Mouse (Mus musculus) granulocyte monocyte progenitor cell, adult 5-6 weeks (primary cell): ENCODE measurements around the gene Plekho1. TPM values are rescaled to one million over a fixed set of nuclear protein-coding genes. Genes with fewer than 3 reads are reported as not detected.
"Not testable (repeated sequence)": the region's sequence is repeated elsewhere in the genome, so short reads cannot be mapped to it uniquely, and the experiment has no call there.

Experiments used
- ATAC-seq: replicated peaks from 2 replicates; pipeline ENCODE4 v1.8.0; 2016; ENCODE audit warnings: mild to moderate bottlenecking, moderate TSS enrichment, inconsistent platforms; ENCODE audit not compliant: poor library complexity, severe bottlenecking
- total RNA-seq, 2 experiments: library from RNA; stranded (forward) in 1 of 2; stranded (reverse) in 1 of 2; fragments of 200-712, 200-1000 nt in 1 of 2; fragments of >200 nt in 1 of 2; fragmentation: Nextera tagmentation in 1 of 2; gene quantifications; 2 replicates each; pipeline ENCODE4 v1.2.3; 2014 to 2017

Plekho1 gene
- total RNA-seq, 2 experiments from 2014 or later = 30.2 to 59.7 TPM

GRCm38 (mm10) chr3:95955318-95955717 is 40.5 kb downstream of the Plekho1 start:
- ATAC-seq = no peak

GRCm38 (mm10) chr3:95954648-95955173 is 41.1 kb downstream of the Plekho1 start:
- ATAC-seq = not testable (repeated sequence)

- ATAC-seq = no peak
Observed at GRCm38 (mm10) chr3:95953522-95953921, 42.3 kb downstream of the Plekho1 start.

GRCm38 (mm10) chr3:95953023-95953422 is 42.8 kb downstream of the Plekho1 start:
- ATAC-seq = no peak

GRCm38 (mm10) chr3:95951566-95951965 is 44.2 kb downstream of the Plekho1 start:
- ATAC-seq = not testable (repeated sequence)

- peak; percentile 84 for ATAC-seq
Observed at GRCm38 (mm10) chr3:95950763-95951551, 44.8 kb downstream of the Plekho1 start.

- ATAC-seq = no peak
Observed at GRCm38 (mm10) chr3:95948325-95948724, 47.5 kb downstream of the Plekho1 start.

GRCm38 (mm10) chr3:95945731-95946240 is 50.0 kb downstream of the Plekho1 start:
- ATAC-seq = no peak

GRCm38 (mm10) chr3:95944742-95945141 is 51.1 kb downstream of the Plekho1 start:
- ATAC-seq = no peak

- no peak for ATAC-seq
Observed at GRCm38 (mm10) chr3:95943226-95943625, 52.6 kb downstream of the Plekho1 start.

GRCm38 (mm10) chr3:95942749-95943148 is 53.1 kb downstream of the Plekho1 start:
- peak; percentile 80 for ATAC-seq

GRCm38 (mm10) chr3:95938835-95939234 is 57.0 kb downstream of the Plekho1 start:
- peak; percentile 74 for ATAC-seq

Other genes starting within 250 kb of the Plekho1 start
- gene Tars2, start 235.8 kb downstream of the Plekho1 start, total RNA-seq (2014; fragmentation: Nextera tagmentation) = 63.0 and 69.1 TPM in 2 replicates
- gene Tars2, start 235.8 kb downstream of the Plekho1 start, total RNA-seq (2017) = 47.6 and 53.2 TPM in 2 replicates
- 56.0 and 56.8 TPM in 2 replicates for gene Rprd2, start 177.1 kb downstream of the Plekho1 start, total RNA-seq (2014; fragmentation: Nextera tagmentation)
- 17.5 and 23.8 TPM in 2 replicates for gene Rprd2, start 177.1 kb downstream of the Plekho1 start, total RNA-seq (2017)
- gene Prpf3, start 140.1 kb downstream of the Plekho1 start, total RNA-seq (2014; fragmentation: Nextera tagmentation) = 49.6 and 60.8 TPM in 2 replicates
- gene Prpf3, start 140.1 kb downstream of the Plekho1 start, total RNA-seq (2017) = 35.9 and 45.7 TPM in 2 replicates
- gene Mrps21, start 124.5 kb downstream of the Plekho1 start, total RNA-seq (2014; fragmentation: Nextera tagmentation) = 186 and 187 TPM in 2 replicates
- 342 and 431 TPM in 2 replicates for gene Mrps21, start 124.5 kb downstream of the Plekho1 start, total RNA-seq (2017)
- gene Ciart, start 113.8 kb downstream of the Plekho1 start, total RNA-seq (2014; fragmentation: Nextera tagmentation) = 2.6 and 4.6 TPM in 2 replicates
- gene Ciart, start 113.8 kb downstream of the Plekho1 start, total RNA-seq (2017) = 0.90 and 4.0 TPM in 2 replicates
- gene BC028528, start 104.0 kb downstream of the Plekho1 start, total RNA-seq (2014; fragmentation: Nextera tagmentation) = 36.7 and 51.1 TPM in 2 replicates
- gene BC028528, start 104.0 kb downstream of the Plekho1 start, total RNA-seq (2017) = 57.2 and 65.2 TPM in 2 replicates
- 67.0 and 69.0 TPM in 2 replicates for gene Aph1a, start 102.0 kb downstream of the Plekho1 start, total RNA-seq (2014; fragmentation: Nextera tagmentation)
- 31.8 and 42.8 TPM in 2 replicates for gene Aph1a, start 102.0 kb downstream of the Plekho1 start, total RNA-seq (2017)
- not detected in 2 replicates for gene Car14, start 91.3 kb downstream of the Plekho1 start, total RNA-seq (2014; fragmentation: Nextera tagmentation)
- not detected in 2 replicates for gene Car14, start 91.3 kb downstream of the Plekho1 start, total RNA-seq (2017)
- 159 and 191 TPM in 2 replicates for gene Anp32e, start 66.8 kb downstream of the Plekho1 start, total RNA-seq (2014; fragmentation: Nextera tagmentation)
- gene Anp32e, start 66.8 kb downstream of the Plekho1 start, total RNA-seq (2017) = 445 and 523 TPM in 2 replicates
- gene Vps45, start 62.5 kb upstream of the Plekho1 start, total RNA-seq (2014; fragmentation: Nextera tagmentation) = 16.8 and 56.2 TPM in 2 replicates
- 13.1 and 13.6 TPM in 2 replicates for gene Vps45, start 62.5 kb upstream of the Plekho1 start, total RNA-seq (2017)
- gene Otud7b, start 108.5 kb upstream of the Plekho1 start, total RNA-seq (2014; fragmentation: Nextera tagmentation) = 3.4 and 6.1 TPM in 2 replicates
- gene Otud7b, start 108.5 kb upstream of the Plekho1 start, total RNA-seq (2017) = 8.8 and 12.5 TPM in 2 replicates
- gene Mtmr11, start 166.0 kb upstream of the Plekho1 start, total RNA-seq (2014; fragmentation: Nextera tagmentation) = not detected in 2 replicates
- 2.6 TPM in 1 of 2 replicates, not detected in the other for gene Mtmr11, start 166.0 kb upstream of the Plekho1 start, total RNA-seq (2017)
- gene Sf3b4, start 176.3 kb upstream of the Plekho1 start, total RNA-seq (2014; fragmentation: Nextera tagmentation) = 94.6 and 123 TPM in 2 replicates
- 18.4 and 22.7 TPM in 2 replicates for gene Sf3b4, start 176.3 kb upstream of the Plekho1 start, total RNA-seq (2017)
- gene Sv2a, start 185.2 kb upstream of the Plekho1 start, total RNA-seq (2014; fragmentation: Nextera tagmentation) = 0.39 and 1.7 TPM in 2 replicates
- 0.21 and 1.7 TPM in 2 replicates for gene Sv2a, start 185.2 kb upstream of the Plekho1 start, total RNA-seq (2017)
- gene Bola1, start 223.7 kb upstream of the Plekho1 start, total RNA-seq (2014; fragmentation: Nextera tagmentation) = 9.4 and 44.0 TPM in 2 replicates
- 45.3 and 56.0 TPM in 2 replicates for gene Bola1, start 223.7 kb upstream of the Plekho1 start, total RNA-seq (2017)
- 2.9 and 4.4 TPM in 2 replicates for gene Hist2h2ab, start 223.9 kb upstream of the Plekho1 start, total RNA-seq (2014; fragmentation: Nextera tagmentation)
- 239 TPM in 2 replicates for gene Hist2h2ab, start 223.9 kb upstream of the Plekho1 start, total RNA-seq (2017)
- 11.4 and 41.6 TPM in 2 replicates for gene Hist2h2ac, start 224.9 kb upstream of the Plekho1 start, total RNA-seq (2014; fragmentation: Nextera tagmentation)
- gene Hist2h2ac, start 224.9 kb upstream of the Plekho1 start, total RNA-seq (2017) = 2,701 and 3,178 TPM in 2 replicates
- 5.1 and 11.2 TPM in 2 replicates for gene Hist2h2be, start 225.1 kb upstream of the Plekho1 start, total RNA-seq (2014; fragmentation: Nextera tagmentation)
- 3.3 and 4.4 TPM in 2 replicates for gene Hist2h2be, start 225.1 kb upstream of the Plekho1 start, total RNA-seq (2017)
- 35.5 and 102 TPM in 2 replicates for gene Hist2h3c2, start 243.1 kb upstream of the Plekho1 start, total RNA-seq (2014; fragmentation: Nextera tagmentation)
- gene Hist2h3c2, start 243.1 kb upstream of the Plekho1 start, total RNA-seq (2017) = 160 and 202 TPM in 2 replicates
- 22.0 TPM in 1 of 2 replicates, not detected in the other for gene Hist2h2aa2, start 244.3 kb upstream of the Plekho1 start, total RNA-seq (2014; fragmentation: Nextera tagmentation)
- 5,007 TPM in 1 of 2 replicates, not detected in the other for gene Hist2h2aa2, start 244.3 kb upstream of the Plekho1 start, total RNA-seq (2017)
- 15.5 and 20.3 TPM in 2 replicates for gene Hist2h2aa1, start 249.5 kb upstream of the Plekho1 start, total RNA-seq (2014; fragmentation: Nextera tagmentation)
- gene Hist2h2aa1, start 249.5 kb upstream of the Plekho1 start, total RNA-seq (2017) = 5,091 and 8,727 TPM in 2 replicates